Mouse (Mus musculus) adrenal gland (tissue): Measurements from ENCODE around the gene Prkci.

ENCODE experiments used
- microRNA-seq, 2 experiments: library from miRNA; unstranded; fragments of <30 nt; microRNA quantifications; one replicate each; pipeline ENCODE4; 2019

Prkci gene

Small RNA genes within 50 kb of the gene (microRNA-seq; reads per million reads assigned to microRNA genes)
- 0.12 to 0.23 reads per million in 2 experiments for gene Mir7008
